Mouse (Mus musculus) small intestine, adult 2 months (tissue): ENCODE results near the gene Atg14. TPM values are rescaled to one million over a fixed set of nuclear protein-coding genes. Genes with fewer than 3 reads are reported as not detected.
A peak's percentile ranks its signal among the peaks of the same experiment; 100 is the strongest.
"Not testable (repeated sequence)": the region's sequence is repeated elsewhere in the genome, so short reads cannot be mapped to it uniquely, and the experiment has no call there.

Experiments
- H3K27ac ChIP-seq: fragments of 200-500 bp; 2 replicates; pipeline ENCODE4 v1.5.1; 2012; ENCODE audit warnings: low read depth, low read length, control low read depth, inconsistent platforms; ENCODE audit not compliant: insufficient read depth
- H3K27me3 ChIP-seq: fragments of 200-500 bp; 2 replicates; pipeline ENCODE4 v1.6.1; 2012; ENCODE audit warnings: mild to moderate bottlenecking, moderate library complexity, low read length, inconsistent platforms; ENCODE audit not compliant: control insufficient read depth, insufficient read depth
- H3K36me3 ChIP-seq: fragments of 200-500 bp; 2 replicates; pipeline ENCODE4 v1.6.1; 2012; ENCODE audit warnings: mild to moderate bottlenecking, low read length, control low read depth, inconsistent platforms; ENCODE audit not compliant: control insufficient read depth, insufficient read depth
- H3K4me1 ChIP-seq: fragments of 200-500 bp; 2 replicates; pipeline ENCODE4 v1.6.1; 2012; ENCODE audit warnings: low read length, inconsistent platforms, mixed read lengths; ENCODE audit not compliant: control insufficient read depth, insufficient read depth, insufficient read length
- H3K4me3 ChIP-seq: fragments of 200-500 bp; 2 replicates; pipeline ENCODE4 v1.5.1; 2012; ENCODE audit warnings: low read depth, mild to moderate bottlenecking, control low read depth, inconsistent platforms, low read length, moderate library complexity
- CTCF ChIP-seq: fragments of 200-500 bp; IDR thresholded peaks from 2 replicates; pipeline ENCODE4 v1.5.1; 2012; ENCODE audit warnings: low read depth, mild to moderate bottlenecking, control low read depth, inconsistent platforms, low read length, moderate library complexity, mixed read lengths; ENCODE audit not compliant: insufficient replicate concordance, insufficient read length; ENCODE audit errors: extremely low read depth
- POLR2A ChIP-seq: fragments of 200-500 bp; IDR thresholded peaks from 2 replicates; pipeline ENCODE4 v1.6.1; 2012; ENCODE audit warnings: low read depth, mild to moderate bottlenecking, control low read depth, inconsistent platforms, low read length, moderate library complexity
- WGBS: fragments of 180-500 bp; shearing (Covaris S2); methylation state at CpG from one replicate; pipeline ENCODE4 v1.1.7; 2018; 5-methylcytosine and 5-hydroxymethylcytosine counted together
- polyA plus RNA-seq: library from polyadenylated mRNA; depleted of rRNA; stranded (reverse); fragments of >200 nt; gene quantifications from 2 replicates; pipeline ENCODE4 v1.2.3, GENCODE M21; 2012

Gene Atg14
- polyA plus RNA-seq, 1 experiment = 5.5 TPM

DNA sequence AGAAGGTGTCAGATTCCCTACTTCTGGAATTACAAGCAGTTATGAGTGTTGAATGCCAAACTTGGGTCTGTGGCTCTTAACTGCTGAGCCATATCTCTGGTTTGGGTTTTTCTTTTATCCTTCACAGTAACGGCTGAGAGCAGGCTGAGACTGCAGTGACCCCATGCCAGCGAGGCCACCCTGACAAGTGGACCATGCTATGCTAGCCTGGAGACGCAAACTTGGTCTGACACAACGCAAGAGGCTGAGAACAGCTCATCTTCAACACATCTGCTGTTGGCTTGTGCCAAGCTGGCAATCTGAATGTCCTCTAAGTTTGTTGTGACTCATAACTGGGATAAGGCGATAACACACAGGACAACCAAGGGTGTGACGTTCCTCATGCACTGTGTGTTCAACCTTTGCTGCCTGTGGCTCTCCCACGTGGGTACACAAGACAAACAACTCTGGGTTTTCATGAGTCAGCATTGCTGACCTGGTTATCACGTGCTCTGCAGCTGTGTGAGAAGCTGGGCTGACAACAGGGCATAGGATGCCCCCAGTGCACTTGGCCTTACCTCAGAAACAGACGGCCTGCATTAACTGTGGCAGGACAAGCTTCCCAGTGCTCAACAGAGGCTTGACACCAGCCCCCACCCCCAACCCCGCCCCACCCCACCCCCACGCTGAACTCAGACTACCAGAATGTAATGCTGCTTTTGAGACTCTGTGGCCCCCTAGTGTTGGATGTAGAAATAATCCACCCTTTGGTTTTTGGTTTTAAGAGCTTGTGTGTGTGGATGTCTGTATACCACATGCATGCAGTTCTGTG lies 36.9 kb downstream of the Atg14 start:
- H3K4me1 ChIP-seq = peaks cover 21% of the 10 kb centered on the region
- WGBS = 10% methylated on average over 11 of the region's 11 CpGs
- TF ChIP-seq POLR2A (no peak), CTCF (peak; percentile 59; the same call in 1 of the 2 replicates)
- peaks cover 4% of the 10 kb centered on the region; the same call in 1 of the 2 replicates for H3K36me3 ChIP-seq
- H3K4me3 ChIP-seq = no peak overlapping the region
- peak overlapping the region; percentile 81 for H3K27ac ChIP-seq
- H3K27me3 ChIP-seq = no peaks in the 10 kb centered on the region

DNA sequence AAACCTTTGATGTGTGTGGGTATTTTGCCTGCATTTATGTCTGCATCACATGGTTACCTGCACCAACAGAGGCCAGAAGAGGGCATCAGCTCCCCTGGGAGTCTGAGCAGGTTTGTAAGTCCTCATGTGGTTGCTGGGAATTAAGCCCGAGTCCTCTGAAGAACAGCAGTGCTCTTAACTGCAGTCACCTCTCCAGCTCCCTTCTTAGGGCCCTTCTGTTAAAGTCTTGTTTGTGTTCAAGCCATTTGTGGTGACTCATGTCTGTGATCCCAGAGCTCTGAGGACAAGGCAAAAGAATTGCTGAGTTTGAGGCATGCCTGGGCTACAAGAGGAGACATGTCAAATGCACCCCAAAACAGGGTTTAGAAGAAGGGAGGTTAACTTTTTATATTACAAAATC lies 38.0 kb downstream of the Atg14 start:
- Histone ChIP-seq H3K27me3 (no peaks in the 10 kb centered on the region), H3K27ac (peak overlapping the region; percentile 81; the same call in 1 of the 2 replicates), H3K4me1 (peaks cover 26% of the 10 kb centered on the region), H3K4me3 (no peak overlapping the region), H3K36me3 (peaks cover 4% of the 10 kb centered on the region; the same call in 1 of the 2 replicates)
- WGBS = 77% methylated on average over 1 of the region's 1 CpGs
- TF ChIP-seq CTCF = no peak
- no peak for TF ChIP-seq POLR2A

DNA sequence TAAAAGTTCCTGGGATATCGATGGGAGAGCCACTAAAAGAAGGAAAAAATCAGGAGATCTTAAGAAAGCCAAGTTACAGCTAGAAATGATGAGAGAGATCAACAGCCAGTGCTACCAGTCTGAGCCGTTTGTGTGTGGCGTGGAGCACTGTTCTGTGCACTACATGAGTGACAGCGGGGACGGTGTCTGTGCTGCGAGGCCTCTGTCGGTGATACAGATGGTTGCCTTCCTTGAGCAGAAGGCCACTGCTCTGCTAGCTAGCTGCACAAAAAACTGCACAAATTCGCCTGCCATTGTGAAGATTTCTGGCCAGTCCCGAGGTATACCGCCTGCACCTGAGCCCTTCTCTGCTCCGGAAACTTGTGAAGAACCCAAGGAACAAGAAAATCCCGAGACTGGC lies 40.9 kb downstream of the Atg14 start:
- not testable (repeated sequence) for H3K27me3 ChIP-seq, H3K4me3 ChIP-seq, H3K27ac ChIP-seq
- Histone ChIP-seq H3K4me1 (peaks cover 22% of the 10 kb centered on the region), H3K36me3 (peaks cover 14% of the 10 kb centered on the region)
- 94% methylated on average over 12 of the region's 12 CpGs for WGBS

DNA sequence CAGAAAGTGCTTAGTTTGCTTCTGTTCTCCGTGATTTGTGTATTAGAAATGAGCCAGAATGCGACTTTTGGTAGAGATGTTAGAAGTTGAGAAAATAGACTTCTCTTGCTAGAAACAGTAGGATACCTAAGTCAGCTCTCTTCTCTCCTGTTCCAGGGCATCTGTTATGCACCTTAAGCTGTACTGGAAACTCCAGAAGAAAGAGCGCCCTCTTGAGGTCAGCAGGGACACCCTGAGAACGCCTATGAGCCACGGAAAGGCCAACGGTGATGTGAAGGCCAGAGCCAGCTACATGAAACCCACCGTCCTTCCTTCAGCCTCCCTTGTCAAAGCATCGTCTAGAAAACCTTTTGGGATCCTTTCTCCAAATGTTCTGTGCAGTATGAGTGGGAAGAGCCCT lies 41.4 kb downstream of the Atg14 start:
- WGBS = 37% methylated on average over 8 of the region's 8 CpGs
- no peak for TF ChIP-seq POLR2A
- TF ChIP-seq CTCF = peak; percentile 66; the same call in 1 of the 2 replicates
- Histone ChIP-seq H3K27ac (no peak overlapping the region), H3K4me3 (no peak overlapping the region), H3K36me3 (peaks cover 14% of the 10 kb centered on the region), H3K4me1 (peaks cover 17% of the 10 kb centered on the region), H3K27me3 (no peaks in the 10 kb centered on the region)

DNA sequence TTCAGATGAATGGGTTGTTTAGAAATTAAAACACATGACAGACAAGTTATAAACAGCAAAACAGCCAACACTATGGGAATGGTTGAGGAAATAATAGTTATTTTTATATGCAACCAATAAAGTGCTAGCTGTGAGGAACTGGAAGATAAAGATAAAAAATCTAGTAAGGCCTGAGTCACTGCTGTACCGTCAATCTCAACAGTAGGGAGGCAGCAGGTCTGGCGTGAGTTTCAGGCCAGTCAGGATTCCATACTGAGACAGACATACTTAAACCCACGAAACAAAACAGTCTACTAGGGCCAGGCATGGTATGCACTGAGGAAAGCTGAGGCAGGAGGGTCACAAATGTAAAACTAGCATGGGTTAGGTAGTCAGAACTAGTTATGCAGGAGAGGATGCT lies 42.2 kb downstream of the Atg14 start:
- peaks cover 15% of the 10 kb centered on the region for H3K4me1 ChIP-seq
- H3K36me3 ChIP-seq = peaks cover 14% of the 10 kb centered on the region
- TF ChIP-seq POLR2A (no peak), CTCF (no peak)
- H3K4me3 ChIP-seq = no peak overlapping the region
- WGBS = 70% methylated on average over 3 of the region's 3 CpGs
- no peaks in the 10 kb centered on the region for H3K27me3 ChIP-seq
- H3K27ac ChIP-seq = no peak overlapping the region

DNA sequence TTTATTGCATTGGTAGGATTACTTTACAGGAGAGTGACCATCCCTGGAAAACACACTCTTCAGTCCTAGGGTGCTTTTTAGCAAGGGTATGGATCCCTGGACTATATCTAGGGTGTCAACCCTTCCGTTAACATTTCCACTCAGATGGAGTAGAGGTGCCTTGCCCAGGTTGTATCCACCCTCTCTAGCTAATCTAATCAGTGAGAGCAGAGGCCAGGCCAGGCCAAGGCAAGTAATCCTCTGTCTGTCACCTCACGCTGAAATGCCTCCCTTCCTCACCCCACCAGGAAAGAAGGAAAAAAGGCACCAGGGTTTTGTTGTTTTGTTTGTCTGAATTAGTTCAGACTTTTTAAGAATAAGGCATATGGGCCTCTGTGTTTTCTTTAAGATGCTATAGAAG lies 42.6 kb downstream of the Atg14 start:
- TF ChIP-seq CTCF = no peak
- TF ChIP-seq POLR2A = no peak
- 0 out of 2 replicates have a peak overlapping the region, but pooled peaks have one; percentile 18 for H3K27ac ChIP-seq
- H3K4me1 ChIP-seq = peaks cover 11% of the 10 kb centered on the region; the same call in 1 of the 2 replicates
- H3K36me3 ChIP-seq = peaks cover 14% of the 10 kb centered on the region
- no peaks in the 10 kb centered on the region for H3K27me3 ChIP-seq
- no peak overlapping the region for H3K4me3 ChIP-seq
- 54% methylated on average over 2 of the region's 2 CpGs for WGBS

DNA sequence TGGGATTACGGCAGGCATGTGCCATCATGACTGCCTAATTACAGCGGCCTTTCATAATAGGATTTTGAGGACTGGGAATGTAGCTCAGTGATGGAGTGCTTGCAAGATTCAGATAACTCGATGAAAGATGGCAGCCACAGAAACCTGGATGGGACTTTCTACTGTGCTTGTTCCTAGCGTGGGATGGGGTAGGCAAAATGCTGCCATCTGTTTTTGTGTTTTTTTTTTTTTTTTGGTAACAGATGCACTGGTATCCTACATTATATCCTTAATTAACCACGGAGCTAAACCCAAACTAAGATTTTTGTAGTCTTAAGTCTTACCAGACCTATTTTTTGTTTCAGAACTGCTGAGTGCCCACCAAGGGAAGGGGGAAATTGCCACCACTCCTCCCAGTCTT lies 44.6 kb downstream of the Atg14 start:
- H3K27ac ChIP-seq = no peak overlapping the region
- peaks cover 10% of the 10 kb centered on the region for H3K36me3 ChIP-seq
- WGBS = 96% methylated on average over 5 of the region's 5 CpGs
- H3K27me3 ChIP-seq = no peaks in the 10 kb centered on the region
- no peak overlapping the region for H3K4me3 ChIP-seq
- H3K4me1 ChIP-seq = peaks cover 16% of the 10 kb centered on the region; the same call in 1 of the 2 replicates
- TF ChIP-seq POLR2A (no peak), CTCF (no peak)
